Mouse (Mus musculus) testis, adult 2 months (tissue): ENCODE measurements around the gene Gramd4. TPM values are rescaled to one million over a fixed set of nuclear protein-coding genes. Genes with fewer than 3 reads are reported as not detected.

Experiments
- H3K27ac ChIP-seq: fragments of 200-500 bp; 2 replicates; pipeline ENCODE4 v1.5.1; 2012; ENCODE audit warnings: low read depth, low read length; ENCODE audit not compliant: control insufficient read depth, insufficient read depth
- H3K27me3 ChIP-seq: fragments of 200-500 bp; 2 replicates; pipeline ENCODE4 v1.6.1; 2012; ENCODE audit warnings: mild to moderate bottlenecking, low read length, moderate library complexity; ENCODE audit not compliant: control insufficient read depth, insufficient read depth
- H3K36me3 ChIP-seq: fragments of 200-500 bp; 2 replicates; pipeline ENCODE4 v1.6.1; 2012; ENCODE audit warnings: mild to moderate bottlenecking, low read length; ENCODE audit not compliant: control insufficient read depth, insufficient read depth
- H3K4me1 ChIP-seq: fragments of 200-500 bp; 2 replicates; pipeline ENCODE4 v1.6.1; 2012; ENCODE audit warnings: low read length; ENCODE audit not compliant: control insufficient read depth, insufficient read depth
- H3K4me3 ChIP-seq: fragments of 200-500 bp; 2 replicates; pipeline ENCODE4 v1.5.1; 2012; ENCODE audit warnings: low read depth, mild to moderate bottlenecking, low read length, moderate library complexity, mixed read lengths; ENCODE audit not compliant: control insufficient read depth
- CTCF ChIP-seq: fragments of 200-500 bp; IDR thresholded peaks from 2 replicates; pipeline ENCODE4 v1.5.1; 2012; ENCODE audit warnings: low read depth, mild to moderate bottlenecking, inconsistent platforms, low read length, moderate library complexity; ENCODE audit not compliant: control insufficient read depth, insufficient read depth, insufficient replicate concordance
- POLR2A ChIP-seq: fragments of 200-500 bp; IDR thresholded peaks from 2 replicates; pipeline ENCODE4 v1.6.1; 2012; ENCODE audit warnings: low read depth, mild to moderate bottlenecking, inconsistent platforms, low read length, moderate library complexity; ENCODE audit not compliant: control insufficient read depth
- polyA plus RNA-seq: library from polyadenylated mRNA; depleted of rRNA; stranded (reverse); fragments of >200 nt; gene quantifications from 2 replicates; pipeline ENCODE4 v1.2.3, GENCODE M21; 2012

Gene Gramd4
- polyA plus RNA-seq, 1 experiment = 1.6 TPM

DNA sequence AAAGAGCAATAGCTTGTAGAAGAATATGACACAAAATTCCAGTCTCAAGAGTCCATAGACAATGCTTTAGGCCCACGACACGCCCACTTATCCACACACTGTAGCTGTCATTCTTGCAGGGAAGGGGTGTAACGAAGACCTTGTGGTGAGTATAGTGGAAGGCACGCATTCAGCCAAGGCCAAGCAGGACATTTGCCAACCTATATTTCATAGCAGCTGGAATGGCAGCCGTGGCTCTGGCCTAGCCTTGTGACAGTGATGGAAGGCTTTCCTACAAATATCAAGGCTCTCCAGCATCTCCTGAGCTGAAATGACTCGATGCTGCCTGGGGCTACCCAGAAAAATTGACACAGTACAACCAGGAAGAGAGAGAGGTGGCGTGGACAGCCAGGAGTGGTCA, 87.6 kb downstream of the Gramd4 start:
- no peaks in the 10 kb centered on the region for H3K27me3 ChIP-seq
- TF ChIP-seq CTCF (no peak), POLR2A (no peak)
- H3K4me1 ChIP-seq = no peaks in the 10 kb centered on the region
- H3K4me3 ChIP-seq = no peak overlapping the region
- no peaks in the 10 kb centered on the region; the same call in 1 of the 2 replicates for H3K36me3 ChIP-seq
- no peak overlapping the region for H3K27ac ChIP-seq

DNA sequence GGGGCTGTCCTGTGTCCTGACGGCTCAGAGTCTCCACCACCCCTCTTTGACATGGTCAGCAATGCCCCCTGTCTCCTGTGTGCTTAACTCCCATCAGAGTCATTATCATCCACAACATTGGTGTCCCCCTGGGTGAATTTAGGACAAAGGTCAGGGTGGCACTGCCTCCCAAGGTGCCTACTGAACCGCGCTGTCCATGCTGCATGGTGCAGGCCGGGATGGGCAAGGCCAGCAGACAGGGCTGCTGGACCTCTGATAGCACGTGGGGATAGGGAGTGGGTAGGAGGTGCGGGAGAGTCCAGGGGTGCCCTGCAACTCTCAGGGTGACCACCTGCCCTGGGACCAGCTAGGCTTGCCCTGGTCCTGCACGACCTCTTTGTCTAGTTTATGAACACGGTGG, 89.4 kb downstream of the Gramd4 start:
- Histone ChIP-seq H3K4me1 (no peaks in the 10 kb centered on the region), H3K27ac (no peak overlapping the region), H3K36me3 (no peaks in the 10 kb centered on the region; the same call in 1 of the 2 replicates), H3K4me3 (no peak overlapping the region), H3K27me3 (no peaks in the 10 kb centered on the region)
- TF ChIP-seq CTCF = no peak
- no peak for TF ChIP-seq POLR2A

DNA sequence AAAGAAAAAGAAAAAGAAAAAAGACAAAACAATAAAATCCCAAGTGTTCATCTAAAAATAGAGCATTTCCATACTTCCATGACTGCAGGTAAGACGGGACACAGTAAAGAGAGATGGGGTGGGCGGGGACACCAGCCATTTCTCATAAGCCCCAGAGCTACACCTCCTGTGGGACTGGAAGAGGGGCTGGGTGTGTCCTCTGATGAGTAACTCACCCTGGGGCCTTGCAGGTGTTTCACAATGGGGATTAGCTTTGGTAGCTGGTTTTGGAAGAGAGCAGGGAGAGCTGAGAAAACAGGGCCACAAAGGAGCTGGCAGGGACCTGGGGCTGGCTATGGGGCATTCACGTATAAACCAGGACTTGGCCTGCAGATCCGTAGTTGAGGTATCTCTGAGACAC, 93.1 kb downstream of the Gramd4 start:
- no peak overlapping the region for H3K4me3 ChIP-seq
- TF ChIP-seq CTCF (no peak), POLR2A (no peak)
- no peak overlapping the region for H3K27ac ChIP-seq
- no peaks in the 10 kb centered on the region; the same call in 1 of the 2 replicates for H3K36me3 ChIP-seq
- H3K4me1 ChIP-seq = no peaks in the 10 kb centered on the region
- H3K27me3 ChIP-seq = no peaks in the 10 kb centered on the region

DNA sequence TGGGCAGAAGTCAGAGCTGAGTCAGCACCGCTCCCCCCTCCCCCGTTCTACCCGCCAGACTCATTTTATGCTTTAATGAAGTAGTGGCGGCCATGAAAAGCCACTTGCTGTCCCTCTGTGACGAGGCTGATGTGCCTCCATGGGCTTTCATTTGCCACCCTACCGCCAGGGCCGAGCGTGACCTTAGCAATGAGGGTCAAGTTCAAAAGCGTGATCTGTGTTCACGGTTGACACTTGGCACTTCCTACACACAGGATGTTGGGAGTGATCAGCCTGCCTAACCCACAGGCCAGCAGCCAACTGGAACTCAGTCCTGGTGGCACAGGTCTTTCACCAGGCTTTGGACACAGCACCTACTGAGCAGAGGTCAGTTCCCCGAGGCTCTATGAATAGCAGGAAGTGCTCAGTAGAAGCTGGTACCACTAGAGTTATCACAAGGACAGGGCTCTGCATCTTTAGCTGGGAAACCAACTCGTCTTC, 96.0 kb downstream of the Gramd4 start:
- no peaks in the 10 kb centered on the region; the same call in 1 of the 2 replicates for H3K4me1 ChIP-seq
- TF ChIP-seq CTCF = no peak
- TF ChIP-seq POLR2A = no peak
- H3K27me3 ChIP-seq = no peaks in the 10 kb centered on the region
- H3K4me3 ChIP-seq = no peak overlapping the region
- no peak overlapping the region for H3K27ac ChIP-seq
- no peaks in the 10 kb centered on the region; the same call in 1 of the 2 replicates for H3K36me3 ChIP-seq

DNA sequence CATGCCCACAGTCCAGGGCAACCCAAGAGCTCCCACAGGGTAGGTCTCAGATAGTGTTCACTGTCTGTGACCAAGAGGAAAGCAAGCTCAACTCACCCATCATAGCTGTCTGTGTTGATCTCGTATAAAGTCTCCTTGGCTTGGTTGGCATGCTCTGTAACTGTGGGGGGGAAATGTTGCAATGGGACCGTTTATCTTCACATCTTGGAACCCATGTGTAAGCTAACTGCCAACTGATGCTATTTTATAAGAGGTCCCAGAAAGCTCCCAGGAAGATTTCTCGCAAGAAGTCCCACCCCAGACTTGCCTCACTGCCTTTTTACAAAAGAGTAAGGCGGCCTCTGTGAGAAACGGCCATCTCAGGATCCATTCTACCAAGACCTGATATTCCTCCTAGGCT, 99.0 kb downstream of the Gramd4 start:
- no peak overlapping the region for H3K4me3 ChIP-seq
- no peaks in the 10 kb centered on the region for H3K36me3 ChIP-seq
- H3K27me3 ChIP-seq = no peaks in the 10 kb centered on the region
- TF ChIP-seq CTCF (no peak), POLR2A (no peak)
- 0 out of 2 replicates have a peak overlapping the region, but pooled peaks have one; percentile 9 for H3K27ac ChIP-seq
- H3K4me1 ChIP-seq = no peaks in the 10 kb centered on the region; the same call in 1 of the 2 replicates

DNA sequence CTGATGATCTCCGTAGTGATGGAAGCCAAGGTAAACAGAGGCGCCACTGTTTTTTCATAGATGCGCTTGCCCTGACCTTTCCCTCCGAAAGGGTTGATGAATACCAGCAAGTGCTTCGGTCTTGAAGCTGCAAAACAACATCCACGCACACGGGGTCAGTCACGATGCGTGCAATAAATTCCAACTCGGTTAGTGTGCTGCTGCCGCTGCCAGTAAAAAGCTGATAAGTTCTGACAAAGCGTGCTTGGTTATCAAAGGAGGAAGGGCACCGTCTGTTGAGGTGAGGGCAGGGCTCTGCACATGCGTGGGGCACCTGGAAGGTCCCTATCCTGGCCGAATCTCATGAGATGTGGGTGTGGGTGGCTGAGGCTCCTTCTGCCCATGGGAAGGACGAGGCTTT, 101.6 kb downstream of the Gramd4 start:
- TF ChIP-seq CTCF (peak; percentile 26; the same call in 1 of the 2 replicates), POLR2A (no peak)
- no peak overlapping the region for H3K4me3 ChIP-seq
- H3K27ac ChIP-seq = no peak overlapping the region
- H3K27me3 ChIP-seq = no peaks in the 10 kb centered on the region
- H3K4me1 ChIP-seq = no peaks in the 10 kb centered on the region; the same call in 1 of the 2 replicates
- no peaks in the 10 kb centered on the region for H3K36me3 ChIP-seq

DNA sequence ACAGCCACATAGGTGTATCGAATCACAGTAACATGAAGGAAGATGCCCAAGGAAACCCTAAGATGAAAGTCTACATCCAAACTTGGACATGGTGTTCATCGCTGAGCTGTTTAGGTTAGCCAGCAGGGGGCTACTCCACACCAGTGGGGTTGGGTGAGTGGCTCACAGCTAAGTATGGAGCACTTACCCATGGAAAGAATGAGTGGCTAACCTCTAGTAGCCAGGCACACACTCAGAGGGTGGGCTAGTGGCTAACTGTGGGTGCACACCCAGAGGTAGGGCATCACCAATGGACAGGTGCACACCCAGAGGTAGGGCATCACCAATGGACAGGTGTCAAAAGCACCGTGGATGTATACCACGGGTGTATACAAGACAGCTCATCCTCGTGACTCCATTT, 102.2 kb downstream of the Gramd4 start:
- Histone ChIP-seq H3K27ac (no peak overlapping the region), H3K4me1 (peaks cover under 1% of the 10 kb centered on the region), H3K36me3 (peaks cover under 1% of the 10 kb centered on the region; the same call in 1 of the 2 replicates), H3K27me3 (no peaks in the 10 kb centered on the region), H3K4me3 (no peak overlapping the region)
- TF ChIP-seq POLR2A (no peak), CTCF (no peak)
